Mouse (Mus musculus) midbrain, embryonic 12.5 days (tissue): ENCODE results near the gene Snd1. TPM values are rescaled to one million over a fixed set of nuclear protein-coding genes. Genes with fewer than 3 reads are reported as not detected.

ENCODE experiments used
- ATAC-seq: fragments of 200-750 bp; cut with Nextera tagmentation; 2 replicates; pipeline ENCODE4 v1.8.0; 2017; ENCODE audit warnings: low read depth, moderate TSS enrichment, moderate library complexity; ENCODE audit not compliant: low FRiP score
- H3K27ac ChIP-seq: fragments of 300-500 bp; sonication (generic); replicated peaks from 2 replicates; pipeline ENCODE4 v1.5.1; 2016; ENCODE audit warnings: mild to moderate bottlenecking
- H3K27me3 ChIP-seq: fragments of 300-500 bp; sonication (generic); 2 replicates; pipeline ENCODE4 v1.6.1; 2016; ENCODE audit warnings: mild to moderate bottlenecking
- H3K36me3 ChIP-seq: fragments of 300-500 bp; sonication (generic); 2 replicates; pipeline ENCODE4 v1.6.1; 2016
- H3K4me1 ChIP-seq: fragments of 300-500 bp; sonication (generic); 2 replicates; pipeline ENCODE4 v1.6.1; 2016
- H3K4me2 ChIP-seq: fragments of 300-500 bp; sonication (generic); replicated peaks from 2 replicates; pipeline ENCODE4 v1.6.1; 2016; ENCODE audit warnings: mild to moderate bottlenecking, moderate library complexity
- H3K4me3 ChIP-seq: fragments of 300-500 bp; sonication (generic); 2 replicates; pipeline ENCODE4 v1.5.1; 2016; ENCODE audit warnings: mild to moderate bottlenecking
- H3K9ac ChIP-seq: fragments of 300-500 bp; sonication (generic); replicated peaks from 2 replicates; pipeline ENCODE4 v1.6.1; 2016; ENCODE audit warnings: mild to moderate bottlenecking, moderate library complexity
- H3K9me3 ChIP-seq: fragments of 300-500 bp; sonication (generic); 2 replicates; pipeline ENCODE4 v1.6.1; 2016; ENCODE audit warnings: mild to moderate bottlenecking
- WGBS: fragments of 180-500 bp; shearing (Covaris S2); methylation state at CpG from one replicate; pipeline ENCODE4 v1.1.7; 2016; 5-methylcytosine and 5-hydroxymethylcytosine counted together
- polyA plus RNA-seq: library from polyadenylated mRNA; unstranded; fragments of >200 nt; fragmentation: Nextera tagmentation; extraction: Ambion mirVana; gene quantifications from 2 replicates; pipeline ENCODE4 v1.2.1, GENCODE M21; 2016

The Snd1 gene
- polyA plus RNA-seq, 1 experiment from 2014 or later, result 106 TPM

GRCm38 (mm10) chr6:28554470-28554869, 79.5 kb downstream of the Snd1 start:
- H3K27me3 ChIP-seq, result no peaks in the 10 kb centered on the region
- H3K9me3 ChIP-seq, result no peaks in the 10 kb centered on the region
- H3K4me3 ChIP-seq, result no peak overlapping the region
- H3K9ac ChIP-seq, result no peak overlapping the region
- no peak for ATAC-seq
- H3K4me1 ChIP-seq, result peaks cover 22% of the 10 kb centered on the region
- no peak overlapping the region for H3K4me2 ChIP-seq
- no peaks in the 10 kb centered on the region for H3K36me3 ChIP-seq
- 89% methylated on average over 1 of the region's 1 CpGs for WGBS
- no peak overlapping the region for H3K27ac ChIP-seq

- Histone ChIP-seq H3K4me2 (no peak overlapping the region), H3K27ac (no peak overlapping the region), H3K36me3 (no peaks in the 10 kb centered on the region), H3K4me3 (no peak overlapping the region), H3K9me3 (no peaks in the 10 kb centered on the region), H3K9ac (no peak overlapping the region), H3K27me3 (no peaks in the 10 kb centered on the region), H3K4me1 (peaks cover 22% of the 10 kb centered on the region)
- ATAC-seq, result no peak
- 67% methylated on average over 6 of the region's 6 CpGs for WGBS
Observed at GRCm38 (mm10) chr6:28555002-28555401, 80.1 kb downstream of the Snd1 start.

- no peak overlapping the region for H3K9ac ChIP-seq
- H3K4me1 ChIP-seq, result peaks cover 18% of the 10 kb centered on the region
- no peaks in the 10 kb centered on the region for H3K9me3 ChIP-seq
- no peaks in the 10 kb centered on the region for H3K27me3 ChIP-seq
- H3K36me3 ChIP-seq, result no peaks in the 10 kb centered on the region
- H3K4me3 ChIP-seq, result no peak overlapping the region
- no peak overlapping the region for H3K4me2 ChIP-seq
- WGBS, result 93% methylated on average over 7 of the region's 7 CpGs
- ATAC-seq, result no peak
- H3K27ac ChIP-seq, result no peak overlapping the region
Observed at GRCm38 (mm10) chr6:28555428-28555827, 80.5 kb downstream of the Snd1 start.

GRCm38 (mm10) chr6:28557728-28558127, 82.8 kb downstream of the Snd1 start:
- 69% methylated on average over 6 of the region's 6 CpGs for WGBS
- H3K4me2 ChIP-seq, result no peak overlapping the region
- peaks cover 8% of the 10 kb centered on the region; the same call in 1 of the 2 replicates for H3K4me1 ChIP-seq
- no peak overlapping the region for H3K9ac ChIP-seq
- no peaks in the 10 kb centered on the region for H3K36me3 ChIP-seq
- ATAC-seq, result no peak
- no peak overlapping the region for H3K27ac ChIP-seq
- no peaks in the 10 kb centered on the region for H3K27me3 ChIP-seq
- no peaks in the 10 kb centered on the region for H3K9me3 ChIP-seq
- no peak overlapping the region for H3K4me3 ChIP-seq

GRCm38 (mm10) chr6:28559419-28559818, 84.5 kb downstream of the Snd1 start:
- Histone ChIP-seq H3K4me2 (no peak overlapping the region), H3K4me1 (peaks cover 8% of the 10 kb centered on the region; the same call in 1 of the 2 replicates), H3K27me3 (no peaks in the 10 kb centered on the region), H3K9ac (no peak overlapping the region), H3K9me3 (no peaks in the 10 kb centered on the region), H3K27ac (no peak overlapping the region), H3K4me3 (no peak overlapping the region), H3K36me3 (peaks cover 3% of the 10 kb centered on the region; the same call in 1 of the 2 replicates)
- no peak for ATAC-seq
- 78% methylated on average over 2 of the region's 2 CpGs for WGBS

- no peak overlapping the region for H3K9ac ChIP-seq
- no peak overlapping the region for H3K4me3 ChIP-seq
- H3K9me3 ChIP-seq, result no peaks in the 10 kb centered on the region
- H3K4me1 ChIP-seq, result peaks cover 8% of the 10 kb centered on the region; the same call in 1 of the 2 replicates
- H3K36me3 ChIP-seq, result peaks cover 3% of the 10 kb centered on the region; the same call in 1 of the 2 replicates
- no peak for ATAC-seq
- H3K27me3 ChIP-seq, result no peaks in the 10 kb centered on the region
- no peak overlapping the region for H3K27ac ChIP-seq
- no peak overlapping the region for H3K4me2 ChIP-seq
- WGBS, result 89% methylated on average over 5 of the region's 5 CpGs
Observed at GRCm38 (mm10) chr6:28561291-28561995, 86.5 kb downstream of the Snd1 start.

- H3K4me1 ChIP-seq, result peaks cover 5% of the 10 kb centered on the region; the same call in 1 of the 2 replicates
- no peak overlapping the region for H3K4me2 ChIP-seq
- no peak overlapping the region for H3K4me3 ChIP-seq
- no peak overlapping the region for H3K9ac ChIP-seq
- ATAC-seq, result no peak
- H3K27me3 ChIP-seq, result no peaks in the 10 kb centered on the region
- no peaks in the 10 kb centered on the region for H3K9me3 ChIP-seq
- 79% methylated on average over 4 of the region's 4 CpGs for WGBS
- no peak overlapping the region for H3K27ac ChIP-seq
- H3K36me3 ChIP-seq, result peaks cover 3% of the 10 kb centered on the region; the same call in 1 of the 2 replicates
Observed at GRCm38 (mm10) chr6:28562323-28563044, 87.5 kb downstream of the Snd1 start.

- ATAC-seq, result no peak
- Histone ChIP-seq H3K36me3 (peaks cover 3% of the 10 kb centered on the region; the same call in 1 of the 2 replicates), H3K27me3 (no peaks in the 10 kb centered on the region), H3K4me2 (no peak overlapping the region), H3K27ac (no peak overlapping the region), H3K9me3 (no peaks in the 10 kb centered on the region), H3K4me1 (peaks cover 19% of the 10 kb centered on the region), H3K9ac (no peak overlapping the region), H3K4me3 (no peak overlapping the region)
- 82% methylated on average over 6 of the region's 6 CpGs for WGBS
Observed at GRCm38 (mm10) chr6:28567978-28568377, 93.0 kb downstream of the Snd1 start.

GRCm38 (mm10) chr6:28571946-28572345, 97.0 kb downstream of the Snd1 start:
- no peak overlapping the region for H3K4me2 ChIP-seq
- H3K9me3 ChIP-seq, result no peaks in the 10 kb centered on the region
- no peak overlapping the region for H3K27ac ChIP-seq
- no peaks in the 10 kb centered on the region for H3K27me3 ChIP-seq
- no peak overlapping the region for H3K4me3 ChIP-seq
- no peaks in the 10 kb centered on the region for H3K36me3 ChIP-seq
- no peak for ATAC-seq
- H3K9ac ChIP-seq, result no peak overlapping the region
- 82% methylated on average over 2 of the region's 2 CpGs for WGBS
- H3K4me1 ChIP-seq, result peaks cover 38% of the 10 kb centered on the region

GRCm38 (mm10) chr6:28572991-28573759, 98.2 kb downstream of the Snd1 start:
- H3K4me1 ChIP-seq, result peaks cover 32% of the 10 kb centered on the region
- no peaks in the 10 kb centered on the region for H3K36me3 ChIP-seq
- peak; percentile 87 for ATAC-seq
- no peaks in the 10 kb centered on the region for H3K9me3 ChIP-seq
- H3K4me2 ChIP-seq, result no peak overlapping the region; the same call in 1 of the 2 replicates
- H3K4me3 ChIP-seq, result no peak overlapping the region
- H3K9ac ChIP-seq, result no peak overlapping the region
- H3K27ac ChIP-seq, result peak overlapping the region; percentile 11
- no peaks in the 10 kb centered on the region for H3K27me3 ChIP-seq
- 42% methylated on average over 11 of the region's 11 CpGs for WGBS

GRCm38 (mm10) chr6:28576356-28577264, 101.7 kb downstream of the Snd1 start:
- Histone ChIP-seq H3K27ac (no peak overlapping the region), H3K27me3 (no peaks in the 10 kb centered on the region), H3K36me3 (no peaks in the 10 kb centered on the region), H3K9me3 (no peaks in the 10 kb centered on the region), H3K4me1 (peaks cover 25% of the 10 kb centered on the region), H3K4me3 (no peak overlapping the region), H3K4me2 (no peak overlapping the region), H3K9ac (no peak overlapping the region)
- ATAC-seq, result no peak
- WGBS, result 59% methylated on average over 14 of the region's 14 CpGs
